Mouse (Mus musculus) lung, postnatal 0 days (tissue): ENCODE measurements around the gene Krt87. TPM values are rescaled to one million over a fixed set of nuclear protein-coding genes. Genes with fewer than 3 reads are reported as not detected.

Source experiments
- ATAC-seq: fragments of 200-750 bp; cut with Nextera tagmentation; 2 replicates; pipeline ENCODE4 v1.8.0; 2017; ENCODE audit warnings: moderate library complexity
- DNase-seq: peaks from one replicate; pipeline ENCODE4 v3.0.0-alpha.2; 2016; ENCODE audit warnings: low spot score
- H3K27ac ChIP-seq: fragments of 300-500 bp; sonication (generic); 2 replicates; pipeline ENCODE4 v1.5.1; 2014; ENCODE audit warnings: antibody characterized with exemption, mild to moderate bottlenecking, low read length, mixed read lengths
- H3K27me3 ChIP-seq: fragments of 300-500 bp; sonication (generic); replicated peaks from 2 replicates; pipeline ENCODE4 v1.6.1; 2014; ENCODE audit warnings: low read length, mixed read lengths; ENCODE audit not compliant: insufficient read depth
- H3K36me3 ChIP-seq: fragments of 300-500 bp; sonication (generic); 2 replicates; pipeline ENCODE4 v1.6.1; 2014; ENCODE audit warnings: low read length, mixed read lengths; ENCODE audit not compliant: insufficient read depth
- H3K4me1 ChIP-seq: fragments of 300-500 bp; sonication (generic); 2 replicates; pipeline ENCODE4 v1.6.1; 2014; ENCODE audit warnings: antibody characterized with exemption, low read depth, low read length, mixed read lengths; ENCODE audit not compliant: insufficient read depth
- H3K4me2 ChIP-seq: fragments of 300-500 bp; sonication (generic); replicated peaks from 2 replicates; pipeline ENCODE4 v1.6.1; 2014; ENCODE audit warnings: low read depth, mild to moderate bottlenecking, low read length, moderate library complexity, mixed read lengths
- H3K4me3 ChIP-seq: fragments of 300-500 bp; sonication (generic); 2 replicates; pipeline ENCODE4 v1.5.1; 2014; ENCODE audit warnings: low read depth, low read length
- H3K9ac ChIP-seq: fragments of 300-500 bp; sonication (generic); replicated peaks from 2 replicates; pipeline ENCODE4 v1.6.1; 2014; ENCODE audit warnings: low read depth, mild to moderate bottlenecking
- H3K9me3 ChIP-seq: fragments of 300-500 bp; sonication (generic); 2 replicates; pipeline ENCODE4 v1.6.1; 2016; ENCODE audit warnings: low read length, mixed read lengths
- CTCF ChIP-seq: IDR thresholded peaks from 2 replicates; pipeline ENCODE4 v1.5.1; 2016; ENCODE audit warnings: antibody characterized with exemption, mild to moderate bottlenecking
- EP300 ChIP-seq: IDR thresholded peaks from 2 replicates; pipeline ENCODE4 v1.6.1; 2016; ENCODE audit warnings: antibody characterized with exemption, mild to moderate bottlenecking, control low read depth
- WGBS: fragments of 180-500 bp; shearing (Covaris S2); extraction: QIAGEN DNeasy Blood & Tissue Kit; methylation state at CpG from one replicate; pipeline ENCODE4 v1.1.7; 2014; 5-methylcytosine and 5-hydroxymethylcytosine counted together
- polyA plus RNA-seq: library from polyadenylated mRNA; unstranded; fragments of >200 nt; fragmentation: Nextera tagmentation; extraction: Ambion mirVana; gene quantifications from 2 replicates; pipeline ENCODE4 v1.2.1, GENCODE M21; 2015

Gene Krt87
- polyA plus RNA-seq, 1 experiment from 2014 or later: 0.24 TPM

- TF ChIP-seq EP300 (no peak), CTCF (no peak)
- Histone ChIP-seq H3K9me3 (no peaks in the 10 kb centered on the region), H3K27ac (no peak overlapping the region), H3K36me3 (no peaks in the 10 kb centered on the region), H3K9ac (no peak overlapping the region), H3K4me3 (no peak overlapping the region), H3K27me3 (0 out of 2 replicates have a peak, but pooled peaks cover 10% of the 10 kb centered on the region), H3K4me1 (no peaks in the 10 kb centered on the region), H3K4me2 (no peak overlapping the region)
- ATAC-seq: peak; percentile 37
- WGBS: 53% methylated on average over 7 of the region's 7 CpGs
- peak; percentile 57 for DNase-seq
These were observed 2.0 kb downstream of the Krt87 start for GRCm38 (mm10) chr15:101436611-101437010.

GRCm38 (mm10) chr15:101424914-101425313 is 13.7 kb downstream of the Krt87 start:
- H3K9ac ChIP-seq: no peak overlapping the region
- no peaks in the 10 kb centered on the region for H3K4me1 ChIP-seq
- no peak for TF ChIP-seq CTCF
- TF ChIP-seq EP300: no peak
- H3K36me3 ChIP-seq: peaks cover 9% of the 10 kb centered on the region
- peak overlapping the region; percentile 1; the same call in 1 of the 2 replicates for H3K27ac ChIP-seq
- H3K27me3 ChIP-seq: no peaks in the 10 kb centered on the region
- H3K4me2 ChIP-seq: no peak overlapping the region
- peak; percentile 57 for DNase-seq
- H3K9me3 ChIP-seq: no peaks in the 10 kb centered on the region
- WGBS: 17% methylated on average over 5 of the region's 5 CpGs
- ATAC-seq: peak; percentile 68
- H3K4me3 ChIP-seq: no peak overlapping the region

DNA sequence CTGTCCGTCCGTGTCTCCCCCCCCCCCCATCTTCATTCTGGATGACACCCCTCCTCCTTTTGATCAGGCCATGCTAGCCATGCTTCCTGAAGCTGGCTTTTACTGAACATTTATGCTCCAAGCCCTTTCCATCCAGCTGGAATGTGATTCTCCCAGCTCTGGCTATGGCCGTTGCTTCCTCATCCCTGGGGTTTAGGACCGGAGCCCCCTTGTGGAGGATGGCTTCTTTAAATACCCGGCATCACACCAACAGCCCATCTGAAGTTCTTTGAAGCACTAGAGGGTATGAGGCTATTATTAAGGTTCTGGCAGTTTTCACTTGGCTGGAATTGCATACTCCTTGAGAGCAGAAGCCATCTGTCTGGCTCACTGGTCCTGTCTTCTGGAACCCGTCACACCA is 17.7 kb downstream of the Krt87 start:
- DNase-seq: peak; percentile 50
- no peak overlapping the region for H3K4me2 ChIP-seq
- TF ChIP-seq EP300: no peak
- TF ChIP-seq CTCF: peak; percentile 62
- no peak overlapping the region for H3K9ac ChIP-seq
- 54% methylated on average over 6 of the region's 6 CpGs for WGBS
- H3K27me3 ChIP-seq: no peaks in the 10 kb centered on the region
- H3K4me3 ChIP-seq: no peak overlapping the region
- no peak overlapping the region for H3K27ac ChIP-seq
- no peak for ATAC-seq
- no peaks in the 10 kb centered on the region; the same call in 1 of the 2 replicates for H3K4me1 ChIP-seq
- no peaks in the 10 kb centered on the region for H3K36me3 ChIP-seq
- no peaks in the 10 kb centered on the region for H3K9me3 ChIP-seq

GRCm38 (mm10) chr15:101418950-101419349 is 19.7 kb downstream of the Krt87 start:
- DNase-seq (no peak), ATAC-seq (no peak)
- TF ChIP-seq CTCF: no peak
- no peak for TF ChIP-seq EP300
- 73% methylated on average over 4 of the region's 4 CpGs for WGBS
- Histone ChIP-seq H3K9ac (no peak overlapping the region), H3K36me3 (no peaks in the 10 kb centered on the region), H3K4me1 (no peaks in the 10 kb centered on the region; the same call in 1 of the 2 replicates), H3K27me3 (no peaks in the 10 kb centered on the region), H3K4me2 (no peak overlapping the region), H3K4me3 (no peak overlapping the region), H3K9me3 (no peaks in the 10 kb centered on the region), H3K27ac (no peak overlapping the region)

DNA sequence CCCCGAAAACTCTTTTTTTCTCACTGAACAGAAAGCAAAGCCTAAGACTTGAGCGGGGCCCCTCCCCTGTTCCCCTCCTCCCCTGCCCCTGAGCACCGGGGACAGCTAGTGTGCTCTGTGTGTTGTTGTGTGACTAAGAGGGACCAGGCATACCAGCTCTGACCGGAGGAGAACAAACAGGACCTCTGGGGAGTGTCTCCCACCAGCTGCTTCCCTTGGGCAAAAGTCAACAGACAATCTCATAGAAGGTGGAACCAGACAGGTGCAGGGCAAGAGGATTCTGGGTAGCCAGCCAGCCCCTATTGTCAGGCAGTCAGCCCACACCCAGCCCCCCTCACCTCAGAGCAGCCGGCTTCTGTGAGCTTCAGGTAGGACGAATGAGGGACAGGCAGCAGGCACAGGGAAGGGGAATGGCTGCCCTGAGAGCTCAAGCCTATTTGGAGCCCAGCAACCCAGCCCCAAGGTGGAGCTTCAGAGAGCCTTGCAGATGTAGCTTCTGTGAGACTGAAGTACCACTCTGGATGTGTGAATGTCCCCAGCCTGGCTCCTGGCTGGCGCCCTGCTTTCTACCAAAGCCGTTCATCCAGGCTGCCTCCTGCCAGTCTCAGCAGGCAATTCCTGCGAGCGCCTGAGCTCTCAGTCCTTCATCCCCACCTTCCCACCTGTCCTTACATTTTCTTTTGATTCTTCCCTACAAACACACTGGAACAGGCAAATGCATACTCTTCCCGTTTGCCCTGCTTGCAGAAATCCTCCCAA is 23.6 kb downstream of the Krt87 start:
- DNase-seq (peak; percentile 38), ATAC-seq (no peak)
- WGBS: 34% methylated on average over 11 of the region's 11 CpGs
- TF ChIP-seq EP300 (no peak), CTCF (no peak)
- H3K27me3 ChIP-seq: no peaks in the 10 kb centered on the region
- peak overlapping the region; percentile 51; the same call in 1 of the 2 replicates for H3K27ac ChIP-seq
- 0 out of 2 replicates have a peak overlapping the region, but pooled peaks have one; percentile 8 for H3K4me3 ChIP-seq
- no peak overlapping the region for H3K9ac ChIP-seq
- peak overlapping the region; percentile 57 for H3K4me2 ChIP-seq
- no peaks in the 10 kb centered on the region for H3K9me3 ChIP-seq
- no peaks in the 10 kb centered on the region; the same call in 1 of the 2 replicates for H3K4me1 ChIP-seq
- H3K36me3 ChIP-seq: no peaks in the 10 kb centered on the region

DNA sequence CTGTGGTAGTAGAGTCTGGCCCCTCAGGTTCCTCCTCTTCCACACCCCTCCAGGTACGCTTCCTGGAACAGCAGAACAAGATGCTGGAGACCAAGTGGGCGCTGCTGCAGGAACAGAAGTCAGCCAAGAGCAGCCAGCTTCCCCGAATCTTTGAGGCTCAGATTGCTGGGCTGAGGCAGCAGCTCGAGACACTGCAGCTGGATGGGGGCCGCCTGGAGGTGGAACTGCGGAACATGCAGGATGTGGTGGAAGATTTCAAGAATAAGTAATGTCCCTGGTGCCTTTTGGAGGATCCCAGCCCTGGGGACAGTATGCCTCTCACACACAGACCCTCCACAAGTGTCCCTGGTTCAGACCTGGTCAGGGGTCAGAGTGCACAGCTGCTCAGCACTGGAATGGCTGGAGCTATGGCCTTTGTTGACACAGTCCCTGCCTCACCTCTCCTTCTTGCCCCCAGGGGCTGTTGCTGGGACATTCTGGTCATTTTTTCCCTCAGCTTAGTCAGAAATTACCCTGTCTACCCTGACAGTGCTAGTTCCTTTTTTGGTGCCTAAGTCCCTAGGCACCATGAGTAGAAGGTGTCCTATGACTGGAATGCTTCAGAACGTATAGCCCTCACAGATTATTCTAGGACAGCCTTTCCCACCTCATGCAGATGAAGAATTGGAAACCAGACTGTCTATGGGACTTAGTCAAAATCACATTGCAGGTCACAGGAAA is 24.5 kb downstream of the Krt87 start:
- 0 out of 2 replicates have a peak overlapping the region, but pooled peaks have one; percentile 51 for H3K27ac ChIP-seq
- no peaks in the 10 kb centered on the region; the same call in 1 of the 2 replicates for H3K4me1 ChIP-seq
- TF ChIP-seq EP300 (no peak), CTCF (peak; percentile 51)
- WGBS: 24% methylated on average over 7 of the region's 7 CpGs
- no peaks in the 10 kb centered on the region for H3K27me3 ChIP-seq
- H3K9ac ChIP-seq: 0 out of 2 replicates have a peak overlapping the region, but pooled peaks have one; percentile 60
- ATAC-seq: no peak
- peak overlapping the region; percentile 43 for H3K4me3 ChIP-seq
- H3K36me3 ChIP-seq: no peaks in the 10 kb centered on the region
- H3K4me2 ChIP-seq: peak overlapping the region; percentile 57
- no peaks in the 10 kb centered on the region for H3K9me3 ChIP-seq
- peak; percentile 31 for DNase-seq
